Mouse (Mus musculus) urinary bladder, postnatal 10 days (tissue): Measurements from ENCODE around the gene Hist1h1d.
"Not testable (repeated sequence)": the region's sequence is repeated elsewhere in the genome, so short reads cannot be mapped to it uniquely, and the experiment has no call there.

Source experiments
- DNase-seq: peaks from one replicate; pipeline ENCODE4 v3.0.0; 2022; ENCODE audit warnings: low spot score

Gene Hist1h1d

GRCm38 (mm10) chr13:23591886-23592285 lies 38.8 kb downstream of the Hist1h1d start:
- not testable (repeated sequence) for DNase-seq

GRCm38 (mm10) chr13:23592614-23593013 lies 39.6 kb downstream of the Hist1h1d start:
- no peak for DNase-seq

- DNase-seq = no peak
These were observed 40.1 kb downstream of the Hist1h1d start for GRCm38 (mm10) chr13:23593051-23593770.

GRCm38 (mm10) chr13:23595185-23595584 lies 42.1 kb downstream of the Hist1h1d start:
- no peak for DNase-seq

GRCm38 (mm10) chr13:23595622-23596372 lies 42.7 kb downstream of the Hist1h1d start:
- DNase-seq = no peak

- DNase-seq = peak; percentile 40
These were observed 44.9 kb downstream of the Hist1h1d start for GRCm38 (mm10) chr13:23597957-23598356.

GRCm38 (mm10) chr13:23603182-23603699 lies 50.2 kb downstream of the Hist1h1d start:
- DNase-seq = no peak

GRCm38 (mm10) chr13:23604452-23604851 lies 51.4 kb downstream of the Hist1h1d start:
- DNase-seq = no peak

- no peak for DNase-seq
These were observed 52.0 kb downstream of the Hist1h1d start for GRCm38 (mm10) chr13:23605052-23605451.

GRCm38 (mm10) chr13:23609209-23609608 lies 56.1 kb downstream of the Hist1h1d start:
- DNase-seq = no peak

GRCm38 (mm10) chr13:23609844-23610243 lies 56.8 kb downstream of the Hist1h1d start:
- DNase-seq = no peak
